Mouse (Mus musculus): Measurements from ENCODE around the gene Eno3.

GRCm38 (mm10) chr11:70706127-70706526 lies 49.1 kb downstream of the Eno3 start:
- TF ChIP-seq POLR2A (IDR thresholded peaks at IDR 0.05; ENCODE audit: low read depth, low read length) (no peak), CTCF (conservative IDR thresholded peaks at IDR 0.05; ENCODE audit: insufficient read depth, insufficient read length, low read depth, low read length) (no peak)
